Mouse (Mus musculus): ENCODE measurements around the gene Fam124b.

Fam124b gene

GRCm38 (mm10) chr1:80218268-80218667 is at the start of gene Fam124b:
Fam124b (minus strand) TSS chr1:80218473.
- peak; percentile 19 for DNase-seq (ENCODE audit: low spot score)

DNA sequence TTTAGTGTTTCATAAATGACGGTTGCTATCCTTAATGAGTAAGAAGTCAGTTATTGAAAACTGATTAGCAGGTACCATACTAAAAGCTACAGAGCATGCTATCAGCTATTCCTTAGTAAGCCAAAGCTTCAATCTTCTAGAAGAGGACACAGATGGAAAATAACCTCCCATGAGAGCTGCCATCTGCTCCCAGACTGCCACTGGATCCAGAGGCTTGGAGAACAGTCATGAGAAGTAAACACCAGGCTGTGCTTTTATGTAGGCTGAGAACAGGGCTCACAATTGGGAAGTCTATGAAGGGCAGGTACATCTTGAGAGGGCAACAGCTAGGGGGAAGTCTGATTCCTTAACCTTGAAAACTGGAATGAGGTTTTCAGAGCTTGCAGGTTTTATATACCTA is 42.2 kb upstream of the Fam124b start:
- DNase-seq (ENCODE audit: low spot score) = no peak

DNA sequence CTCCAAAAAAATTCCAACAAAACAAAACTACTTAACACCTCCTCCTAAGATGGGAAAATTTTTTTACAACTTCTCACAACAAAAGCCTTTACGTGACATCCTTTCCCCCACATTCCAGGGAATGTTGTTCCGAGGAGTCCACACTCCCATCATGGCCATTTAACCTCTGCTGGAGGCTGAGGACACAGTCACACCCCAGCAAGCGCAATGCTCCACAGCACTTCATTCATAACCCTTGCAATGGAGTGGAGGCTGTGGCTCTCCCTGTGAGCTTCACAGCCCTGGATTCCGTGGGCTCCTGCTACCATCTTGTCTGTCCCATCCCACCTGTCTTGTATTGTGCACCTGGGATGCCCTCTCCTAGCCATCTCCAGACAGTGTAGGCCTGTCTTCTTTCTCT is 40.4 kb upstream of the Fam124b start:
- no peak for DNase-seq (ENCODE audit: low spot score)

GRCm38 (mm10) chr1:80253309-80253708 is 35.0 kb upstream of the Fam124b start:
- DNase-seq (ENCODE audit: low spot score) = no peak

DNA sequence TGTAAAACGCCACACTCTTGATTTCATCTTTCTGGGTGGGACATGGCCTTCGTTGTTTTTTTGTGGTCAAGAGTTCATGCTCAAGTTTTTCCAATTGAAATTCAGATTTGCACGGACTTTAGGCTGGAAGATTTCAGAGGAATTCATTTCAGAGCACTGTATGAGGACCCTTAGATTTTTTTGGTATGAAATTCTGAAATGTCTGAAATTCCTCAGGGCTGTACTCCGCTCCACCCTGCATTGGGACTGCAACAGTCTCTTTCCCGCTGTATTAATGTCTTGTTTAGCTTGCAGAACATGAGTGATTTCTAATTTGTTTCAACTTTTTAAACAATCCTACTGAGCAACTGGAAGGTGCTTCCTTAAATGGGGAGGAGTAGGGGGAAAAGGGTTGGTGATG is 32.0 kb upstream of the Fam124b start:
- no peak for DNase-seq (ENCODE audit: low spot score)

- no peak for DNase-seq (ENCODE audit: low spot score)
Observed at GRCm38 (mm10) chr1:80247131-80247530, 28.9 kb upstream of the Fam124b start.

DNA sequence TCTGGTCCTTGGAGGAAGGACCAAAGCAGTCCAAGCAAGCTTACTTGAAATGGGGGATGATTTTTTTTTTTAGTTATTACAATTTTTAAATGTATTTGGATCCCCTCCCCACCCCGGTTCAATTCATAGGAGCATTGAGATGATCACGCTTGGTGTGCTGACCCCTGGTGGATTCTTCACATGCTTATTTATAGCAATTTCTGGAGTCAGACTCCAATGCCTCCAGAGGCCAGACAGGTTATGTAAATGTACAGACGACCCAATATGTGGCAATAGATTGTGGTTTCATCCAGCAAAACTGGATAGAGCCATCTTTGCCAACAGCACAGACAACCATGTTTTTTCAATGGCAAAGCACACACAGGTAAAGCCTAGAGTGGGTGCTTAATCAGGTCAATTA is 25.9 kb upstream of the Fam124b start:
- no peak for DNase-seq (ENCODE audit: low spot score)

DNA sequence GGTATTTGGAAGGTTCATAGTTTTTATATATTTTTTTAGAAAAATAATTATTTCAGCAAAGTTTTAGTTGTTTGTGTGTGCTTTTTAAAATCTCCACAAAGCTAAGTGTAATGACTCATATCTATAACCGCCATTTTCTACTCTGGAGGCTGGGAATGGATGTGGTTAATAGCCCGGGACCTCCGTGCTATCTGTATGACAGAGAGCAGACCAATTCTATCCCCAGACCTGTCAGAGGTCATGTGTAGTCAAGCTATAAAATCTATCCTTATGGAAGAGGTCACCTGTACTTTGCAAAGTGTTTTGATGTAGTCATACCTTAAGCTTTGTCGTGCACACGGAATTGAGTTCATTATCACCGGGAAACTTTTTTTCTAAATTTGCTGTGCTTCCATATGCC is 23.3 kb upstream of the Fam124b start:
- no peak for DNase-seq (ENCODE audit: low spot score)

- DNase-seq (ENCODE audit: low spot score) = no peak
Observed at GRCm38 (mm10) chr1:80240017-80240660, 21.9 kb upstream of the Fam124b start.

DNA sequence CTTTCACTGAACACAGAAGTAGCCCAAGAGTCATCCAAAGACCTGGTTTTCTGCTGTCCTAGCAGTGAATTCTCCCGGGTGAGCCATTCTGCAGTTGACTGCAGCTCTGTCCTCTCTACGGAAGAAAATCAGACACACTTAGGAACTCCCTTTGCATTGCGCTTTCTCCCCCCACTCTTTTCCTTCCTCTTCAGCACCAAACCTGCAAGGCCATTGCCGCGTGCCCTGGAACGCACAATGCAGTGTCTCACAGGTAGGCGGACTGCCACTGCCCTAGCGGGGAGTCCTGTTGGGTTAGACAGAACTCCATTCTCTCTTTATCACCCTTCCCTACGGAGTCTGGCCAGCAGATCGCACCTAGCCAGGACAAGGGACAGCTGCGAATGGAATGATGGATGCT is 21.2 kb upstream of the Fam124b start:
- no peak for DNase-seq (ENCODE audit: low spot score)

DNA sequence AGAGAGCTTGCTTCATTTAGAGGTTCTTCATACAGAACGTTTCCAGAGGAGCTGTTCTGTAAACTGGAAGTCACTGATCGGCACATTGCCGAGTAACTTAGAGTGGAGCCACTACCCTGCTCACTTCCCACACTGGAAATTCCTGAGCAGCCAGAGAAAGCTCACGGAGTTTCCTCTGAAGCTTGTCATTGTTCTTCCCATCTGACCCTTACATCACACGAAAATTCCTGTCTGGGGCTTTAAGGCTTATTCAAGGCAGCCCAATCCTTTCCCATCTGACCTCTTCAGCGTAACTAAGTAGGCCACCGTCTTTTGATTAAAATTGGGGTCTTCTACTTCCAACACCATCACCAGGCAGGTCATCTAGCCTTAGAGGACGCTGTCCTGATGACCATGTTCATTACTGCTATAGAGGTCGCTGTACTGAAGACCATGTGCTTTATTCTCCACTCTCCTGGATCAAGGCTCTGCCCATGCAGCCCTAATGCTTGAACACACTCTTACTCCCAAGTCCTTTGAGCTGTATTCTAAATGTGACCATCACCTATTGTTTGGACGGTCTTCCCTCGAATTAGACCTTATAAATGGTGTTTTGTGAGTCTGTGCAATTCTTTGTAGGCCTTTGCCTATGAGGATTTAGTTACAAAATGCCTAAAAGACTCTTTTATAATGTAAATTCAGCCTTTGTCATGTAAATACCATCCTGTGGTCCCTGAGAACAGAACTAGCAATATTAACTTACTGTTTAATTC is 18.9 kb upstream of the Fam124b start:
- no peak for DNase-seq (ENCODE audit: low spot score)

- no peak for DNase-seq (ENCODE audit: low spot score)
Observed at GRCm38 (mm10) chr1:80236126-80236525, 17.9 kb upstream of the Fam124b start.

DNA sequence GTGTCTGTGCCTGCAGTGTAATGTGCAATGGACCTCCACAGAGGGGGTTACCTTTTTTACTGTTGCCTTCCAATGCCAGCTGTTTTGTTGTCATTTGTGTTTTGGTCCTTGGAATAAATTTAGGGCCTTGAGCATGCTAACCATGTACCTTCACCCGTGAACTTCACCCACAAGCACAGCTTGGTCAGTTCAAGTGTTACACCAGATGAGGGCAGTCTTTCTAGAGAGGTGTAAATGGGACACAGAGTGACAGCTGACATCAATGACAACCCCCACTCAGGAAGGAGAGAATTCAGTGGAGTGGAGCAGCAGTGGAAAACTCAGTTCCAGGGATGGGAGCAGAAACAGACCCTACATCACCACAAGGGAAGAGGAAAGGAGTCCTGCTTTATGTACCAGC is 12.3 kb upstream of the Fam124b start:
- no peak for DNase-seq (ENCODE audit: low spot score)

GRCm38 (mm10) chr1:80224839-80225412 is 6.7 kb upstream of the Fam124b start:
- no peak for DNase-seq (ENCODE audit: low spot score)

- no peak for DNase-seq (ENCODE audit: low spot score)
Observed at GRCm38 (mm10) chr1:80221151-80221550, 2.9 kb upstream of the Fam124b start.

DNA sequence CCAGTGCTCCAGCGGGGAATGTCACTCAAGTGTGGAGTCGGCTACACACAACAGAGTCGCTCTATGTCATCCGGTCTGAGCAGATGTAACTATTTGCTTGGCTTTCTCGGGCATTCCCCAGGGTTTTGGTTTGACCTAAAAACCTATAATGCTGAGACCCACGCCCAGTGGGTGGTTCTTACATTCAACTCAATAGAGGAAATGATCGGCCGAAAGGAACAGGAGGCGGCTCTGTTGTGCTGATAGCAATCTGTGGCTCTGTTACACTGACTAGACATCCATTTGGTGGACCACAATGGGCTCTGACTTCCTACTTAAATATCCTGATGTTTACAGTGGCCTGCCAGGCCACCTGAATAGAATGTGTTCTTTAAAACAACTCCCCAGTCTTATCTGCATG is 4.4 kb downstream of the Fam124b start:
- DNase-seq (ENCODE audit: low spot score) = no peak

- DNase-seq (ENCODE audit: low spot score) = no peak
Observed at GRCm38 (mm10) chr1:80213146-80213545, 5.1 kb downstream of the Fam124b start.

DNA sequence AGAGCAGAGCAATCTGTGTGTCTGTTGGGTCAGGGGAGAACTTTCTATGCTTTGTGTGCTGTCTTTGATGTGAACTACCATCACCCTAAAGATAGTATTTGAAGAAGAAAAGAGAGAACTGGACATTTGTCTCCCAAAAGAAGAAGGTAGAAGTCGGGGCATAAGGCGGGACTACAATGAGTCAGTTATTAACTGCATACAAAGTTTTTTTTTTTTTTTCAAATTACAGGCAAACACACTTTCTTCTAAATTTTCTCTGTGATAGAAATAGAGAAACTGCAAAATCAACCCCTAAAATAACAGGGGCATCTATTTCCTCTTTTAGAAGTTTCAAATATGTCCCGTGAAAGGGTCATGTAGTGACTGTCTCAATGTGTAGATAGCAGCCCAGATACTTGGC is 16.0 kb downstream of the Fam124b start:
- DNase-seq (ENCODE audit: low spot score) = no peak

- no peak for DNase-seq (ENCODE audit: low spot score)
Observed at GRCm38 (mm10) chr1:80192837-80193236, 25.4 kb downstream of the Fam124b start.

- no peak for DNase-seq (ENCODE audit: low spot score)
Observed at GRCm38 (mm10) chr1:80181414-80181805, 36.9 kb downstream of the Fam124b start.

GRCm38 (mm10) chr1:80180767-80181413 is 37.4 kb downstream of the Fam124b start:
- peak; percentile 26 for DNase-seq (ENCODE audit: low spot score)

DNA sequence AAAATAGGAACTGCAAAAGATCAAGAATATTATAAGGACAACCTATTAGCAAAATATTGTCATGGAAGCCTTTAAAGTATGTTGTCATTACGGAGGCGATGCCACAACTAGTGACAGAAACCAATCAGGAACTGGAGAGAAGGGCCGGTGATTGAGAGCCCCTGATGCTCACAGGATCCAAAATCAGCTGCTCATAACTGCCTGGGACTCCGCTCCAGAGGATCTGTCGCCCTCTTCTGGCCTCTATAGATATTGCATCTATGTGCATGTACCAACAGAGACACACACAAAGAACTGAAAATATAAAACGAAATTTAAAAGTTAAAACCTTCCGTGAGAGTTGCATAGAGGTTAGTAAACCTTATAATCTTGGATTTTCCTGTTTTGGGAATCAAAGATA is 38.1 kb downstream of the Fam124b start:
- no peak for DNase-seq (ENCODE audit: low spot score)
